Mouse (Mus musculus): ENCODE results near the gene Aars2.
A peak's percentile ranks its signal among the peaks of the same experiment; 100 is the strongest.

DNA sequence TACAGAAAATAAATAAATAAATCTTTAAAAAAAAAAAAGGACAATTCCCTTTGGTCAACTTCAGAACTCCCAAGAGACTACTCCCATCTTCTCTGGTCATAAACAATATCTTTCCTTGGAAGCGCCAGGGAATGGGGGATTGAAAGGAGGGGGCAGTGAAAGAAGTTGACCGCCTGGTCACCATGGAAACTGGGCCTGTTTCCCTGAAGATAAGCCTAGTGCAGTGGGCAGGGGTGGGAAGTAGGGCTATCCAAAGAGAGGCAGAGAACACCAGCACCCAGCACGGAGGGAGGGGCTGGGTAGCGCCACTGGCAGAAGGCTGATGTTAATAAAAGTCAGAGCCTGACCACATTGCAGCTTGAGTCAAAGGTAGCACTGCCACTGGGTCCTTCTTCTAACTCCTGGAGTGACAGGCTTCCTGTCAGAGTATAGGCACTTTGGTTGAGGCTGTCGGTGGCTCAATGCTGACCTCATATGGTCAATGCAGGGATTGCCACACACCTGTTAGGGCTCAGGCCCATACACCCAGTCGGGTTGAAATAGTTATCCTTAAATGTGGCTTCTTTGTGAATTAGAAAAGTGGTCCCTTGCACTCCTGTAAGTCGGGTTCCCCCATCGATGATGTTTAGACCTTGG is 45.3 kb downstream of the Aars2 start:
- TF ChIP-seq CTCF (IDR thresholded peaks at IDR 0.05 in 2 of 3, conservative IDR thresholded peaks at IDR 0.05 in 1 of 3; ENCODE audit: control insufficient read depth in 1 of 3, insufficient read depth in 1 of 3, low read depth in 2 of 3, low read length in 3 of 3, poor library complexity in 1 of 3, severe bottlenecking in 1 of 3) (peak; percentile 80 to 97 (median 91)), GATA1 (IDR thresholded peaks at IDR 0.05; ENCODE audit: low read depth, low read length) (0 out of 2 replicates have a peak, but pooled peaks have one; percentile 2), POLR2A (IDR thresholded peaks at IDR 0.05; ENCODE audit: control insufficient read depth in 1 of 2, insufficient read depth in 1 of 2, low read depth in 1 of 2, low read length in 2 of 2, poor library complexity in 1 of 2) (no peak), MAZ (IDR thresholded peaks at IDR 0.05; ENCODE audit: low read depth, low read length) (no peak), TBP (IDR thresholded peaks at IDR 0.05; ENCODE audit: low read depth, low read length) (no peak), ZKSCAN1 (IDR thresholded peaks at IDR 0.05; ENCODE audit: low read depth, low read length) (0 out of 2 replicates have a peak, but pooled peaks have one; percentile 6), USF2 (IDR thresholded peaks at IDR 0.05; ENCODE audit: borderline replicate concordance in 1 of 2, insufficient read depth in 1 of 2, low read depth in 1 of 2, low read length in 2 of 2) (no peak), RAD21 (IDR thresholded peaks at IDR 0.05; ENCODE audit: low read depth, low read length) (peak; percentile 97), MAX (IDR thresholded peaks at IDR 0.05; ENCODE audit: low read length) (no peak), EP300 (IDR thresholded peaks at IDR 0.05; ENCODE audit: low read depth in 1 of 2, low read length in 2 of 2) (no peak), POLR2AphosphoS2 (IDR thresholded peaks at IDR 0.05; ENCODE audit: low read length) (no peak)
